Mouse (Mus musculus): ENCODE data around the gene Dgcr8.

GRCm38 (mm10) chr16:18248433-18249363, 40.3 kb downstream of the Dgcr8 start, which contains the start of the genes Trmt2a and Ranbp1:
- 0 out of 2 replicates have a peak, but pooled peaks have one; percentile 27 for TF ChIP-seq CTCF (IDR thresholded peaks at IDR 0.05; ENCODE audit: low read depth)
- TF ChIP-seq EP300 (IDR thresholded peaks at IDR 0.05; ENCODE audit: low read depth): peak; percentile 64
